Mouse (Mus musculus) liver, adult 2 months (tissue): ENCODE measurements around the gene Morn1.

Experiments
- CTCF ChIP-seq: fragments of 200-500 bp; IDR thresholded peaks from 2 replicates; pipeline ENCODE4 v1.5.1; 2011; ENCODE audit warnings: low read depth, low read length, control low read depth
- POLR2A ChIP-seq: fragments of 200-500 bp; IDR thresholded peaks from 2 replicates; pipeline ENCODE4 v1.6.1; 2011; ENCODE audit warnings: low read length, control low read depth; ENCODE audit not compliant: insufficient read depth; ENCODE audit errors: extremely low read depth

GRCm38 (mm10) chr4:155138451-155138850 is 52.1 kb downstream of the Morn1 start:
- TF ChIP-seq CTCF (no peak), POLR2A (no peak)
